Mouse (Mus musculus) heart, adult 2 months (tissue): ENCODE measurements around the gene Tekt2. TPM values are rescaled to one million over a fixed set of nuclear protein-coding genes. Genes with fewer than 3 reads are reported as not detected.

Experiments
- DNase-seq, 2 experiments: peaks; one replicate each; pipeline ENCODE4 v3.0.0; 2021
- H3K27ac ChIP-seq: fragments of 200-600 bp; 2 replicates; pipeline ENCODE4 v1.8.1; 2022
- H3K27me3 ChIP-seq: fragments of 200-500 bp; 2 replicates; pipeline ENCODE4 v1.6.1; 2012; ENCODE audit warnings: mild to moderate bottlenecking, low read length, inconsistent platforms, mixed read lengths; ENCODE audit not compliant: control insufficient read depth, insufficient read depth
- H3K36me3 ChIP-seq: fragments of 200-500 bp; 2 replicates; pipeline ENCODE4 v1.6.1; 2012; ENCODE audit warnings: low read length, inconsistent platforms; ENCODE audit not compliant: control insufficient read depth, insufficient read depth
- H3K4me1 ChIP-seq: fragments of 200-500 bp; 2 replicates; pipeline ENCODE4 v1.6.1; 2011; ENCODE audit warnings: low read length; ENCODE audit not compliant: control insufficient read depth, insufficient read depth
- H3K4me3 ChIP-seq: fragments of 200-600 bp; 2 replicates; pipeline ENCODE4 v1.8.1; 2022
- H3K79me2 ChIP-seq: fragments of 200-500 bp; replicated peaks from 2 replicates; pipeline ENCODE4 v1.6.1; 2012; ENCODE audit warnings: mild to moderate bottlenecking, inconsistent platforms, low read length, moderate library complexity, mixed read lengths; ENCODE audit not compliant: control insufficient read depth, insufficient read depth
- H3K9ac ChIP-seq: fragments of 200-500 bp; 2 replicates; pipeline ENCODE4 v1.6.1; 2012; ENCODE audit warnings: low read depth, mild to moderate bottlenecking, control low read depth, inconsistent platforms, low read length, mixed read lengths
- CTCF ChIP-seq: fragments of 200-600 bp; IDR thresholded peaks from 2 replicates; pipeline ENCODE4 v1.8.1; 2022; ENCODE audit warnings: antibody characterized with exemption, mild to moderate bottlenecking, moderate library complexity
- EP300 ChIP-seq: fragments of 200-500 bp; IDR thresholded peaks from 2 replicates; pipeline ENCODE4 v1.6.1; 2011; ENCODE audit warnings: low read depth, low read length, control low read depth; ENCODE audit not compliant: insufficient read depth
- POLR2A ChIP-seq: fragments of 200-500 bp; IDR thresholded peaks from 2 replicates; pipeline ENCODE4 v1.6.1; 2011; ENCODE audit warnings: mild to moderate bottlenecking, low read depth, low read length, control low read depth; ENCODE audit not compliant: insufficient read depth
- WGBS: fragments of 180-500 bp; shearing (Covaris S2); methylation state at CpG from one replicate; pipeline ENCODE4 v1.1.7; 2018; 5-methylcytosine and 5-hydroxymethylcytosine counted together
- intact Hi-C: fragments of 180-260 bp; cut with DNase I; formaldehyde crosslinking; loops from one replicate; pipeline ENCODE4 v1.15.1; 2025
- polyA plus RNA-seq: library from polyadenylated mRNA; depleted of rRNA; stranded (reverse); fragments of >200 nt; gene quantifications from 2 replicates; pipeline ENCODE4 v1.2.3, GENCODE M21; 2012
- total RNA-seq, 2 experiments: library from RNA; stranded (reverse); gene quantifications; 2 replicates each; pipeline ENCODE4 v1.2.3; 2021

Tekt2 gene
- total and polyA plus RNA-seq, 3 experiments = 0.37 to 1.5 (median 0.39) TPM

- no peak for DNase-seq
- no peak overlapping the region for H3K27ac ChIP-seq
- H3K4me1 ChIP-seq = peaks cover 3% of the 10 kb centered on the region
- 81% methylated on average over 8 of the region's 8 CpGs for WGBS
- no peak overlapping the region for H3K4me3 ChIP-seq
- peaks cover 5% of the 10 kb centered on the region for H3K27me3 ChIP-seq
- intact Hi-C loops = no loop called here
- TF ChIP-seq POLR2A (no peak), EP300 (no peak), CTCF (no peak)
- H3K79me2 ChIP-seq = no peaks in the 10 kb centered on the region
- H3K36me3 ChIP-seq = no peaks in the 10 kb centered on the region
- H3K9ac ChIP-seq = no peak overlapping the region
Observed at GRCm38 (mm10) chr4:126283582-126283981, 41.9 kb downstream of the Tekt2 start.

DNA sequence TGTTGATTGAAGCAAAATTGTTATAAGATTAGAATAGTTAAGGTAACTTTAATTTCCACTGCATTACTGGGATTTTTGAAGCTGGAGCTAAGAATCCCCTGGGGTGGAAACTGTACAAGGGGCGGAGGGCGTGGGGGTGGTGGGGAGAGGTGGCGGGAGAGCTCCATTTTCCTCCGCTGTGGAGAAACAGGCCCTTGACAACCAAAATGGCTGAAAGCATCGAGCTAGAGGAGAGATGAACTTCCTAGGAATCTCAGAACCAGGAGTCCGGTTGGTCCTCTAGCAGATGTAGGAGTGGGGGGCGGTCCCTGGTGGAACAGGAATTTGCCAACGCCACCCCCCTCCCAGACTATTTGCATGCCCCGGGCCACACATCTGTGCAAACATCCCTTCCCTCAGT is 43.8 kb downstream of the Tekt2 start:
- Histone ChIP-seq H3K36me3 (no peaks in the 10 kb centered on the region), H3K27ac (no peak overlapping the region), H3K27me3 (peaks cover 3% of the 10 kb centered on the region), H3K4me1 (peaks cover 3% of the 10 kb centered on the region), H3K4me3 (no peak overlapping the region), H3K79me2 (no peaks in the 10 kb centered on the region), H3K9ac (no peak overlapping the region)
- intact Hi-C loops = no loop called here
- 75% methylated on average over 9 of the region's 9 CpGs for WGBS
- TF ChIP-seq CTCF (no peak), POLR2A (no peak), EP300 (no peak)
- no peak for DNase-seq

- Histone ChIP-seq H3K36me3 (no peaks in the 10 kb centered on the region), H3K27me3 (no peaks in the 10 kb centered on the region), H3K4me3 (no peak overlapping the region), H3K27ac (no peak overlapping the region), H3K79me2 (no peaks in the 10 kb centered on the region), H3K4me1 (peaks cover 2% of the 10 kb centered on the region), H3K9ac (no peak overlapping the region)
- WGBS = 74% methylated on average over 9 of the region's 9 CpGs
- TF ChIP-seq EP300 (no peak), CTCF (no peak), POLR2A (no peak)
- intact Hi-C loops = loop anchor here (1.0 kb wide), 1 partner anchor 30 kb away; no protein-coding TSS in a partner anchor
- no peak for DNase-seq
Observed at GRCm38 (mm10) chr4:126278961-126279360, 46.5 kb downstream of the Tekt2 start.

- TF ChIP-seq EP300 (no peak), POLR2A (no peak), CTCF (no peak)
- intact Hi-C loops = loop anchor here (1.0 kb wide), 1 partner anchor 31 kb away; no protein-coding TSS in a partner anchor
- Histone ChIP-seq H3K36me3 (no peaks in the 10 kb centered on the region), H3K27ac (no peak overlapping the region), H3K27me3 (no peaks in the 10 kb centered on the region), H3K4me1 (peaks cover 2% of the 10 kb centered on the region), H3K9ac (no peak overlapping the region), H3K79me2 (no peaks in the 10 kb centered on the region), H3K4me3 (no peak overlapping the region)
- 58% methylated on average over 9 of the region's 9 CpGs for WGBS
- DNase-seq = no peak
Observed at GRCm38 (mm10) chr4:126278565-126278915, 46.9 kb downstream of the Tekt2 start.

- peaks cover 2% of the 10 kb centered on the region for H3K4me1 ChIP-seq
- peak; percentile 53 to 68 for DNase-seq
- H3K27ac ChIP-seq = no peak overlapping the region
- no peak overlapping the region for H3K9ac ChIP-seq
- H3K27me3 ChIP-seq = no peaks in the 10 kb centered on the region
- H3K36me3 ChIP-seq = no peaks in the 10 kb centered on the region
- intact Hi-C loops = loop anchor here (1.0 kb wide), 1 partner anchor 31 kb away; no protein-coding TSS in a partner anchor
- no peaks in the 10 kb centered on the region for H3K79me2 ChIP-seq
- TF ChIP-seq EP300 = 0 out of 2 replicates have a peak, but pooled peaks have one; percentile 27
- TF ChIP-seq CTCF = peak; percentile 83
- TF ChIP-seq POLR2A = no peak
- 8% methylated on average over 13 of the region's 13 CpGs for WGBS
- no peak overlapping the region for H3K4me3 ChIP-seq
Observed at GRCm38 (mm10) chr4:126277906-126278564, 47.5 kb downstream of the Tekt2 start.

- TF ChIP-seq CTCF (no peak), POLR2A (no peak), EP300 (no peak)
- Histone ChIP-seq H3K4me3 (no peak overlapping the region), H3K79me2 (no peaks in the 10 kb centered on the region), H3K9ac (no peak overlapping the region), H3K27ac (no peak overlapping the region), H3K36me3 (no peaks in the 10 kb centered on the region), H3K4me1 (peaks cover 2% of the 10 kb centered on the region), H3K27me3 (no peaks in the 10 kb centered on the region)
- intact Hi-C loops = no loop called here
- WGBS = 70% methylated on average over 13 of the region's 13 CpGs
- DNase-seq = peak; percentile 43 to 59
Observed at GRCm38 (mm10) chr4:126275681-126276131, 49.8 kb downstream of the Tekt2 start.
